Mouse (Mus musculus) megakaryocyte progenitor cell, adult 5-6 weeks (primary cell): ENCODE measurements around the gene Rtf2. TPM values are rescaled to one million over a fixed set of nuclear protein-coding genes. Genes with fewer than 3 reads are reported as not detected.

Experiments
- ATAC-seq: replicated peaks from 2 replicates; pipeline ENCODE4 v1.8.0; 2016; ENCODE audit warnings: mild to moderate bottlenecking, moderate TSS enrichment, inconsistent platforms; ENCODE audit not compliant: poor library complexity
- total RNA-seq, 2 experiments: library from RNA; stranded (forward) in 1 of 2; stranded (reverse) in 1 of 2; fragments of 157-497, 149-512 nt in 1 of 2; fragments of 200-1000 nt in 1 of 2; gene quantifications; 2 replicates each; pipeline versions ENCODE4 v1.2.3 to v1.2.4; 2015 to 2017

Gene Rtf2
- total RNA-seq, 2 experiments from 2014 or later: 29.6 to 146 TPM

- peak; percentile 64 for ATAC-seq
Observed at GRCm38 (mm10) chr2:172433746-172434145, 6.6 kb upstream of the Rtf2 start.

- ATAC-seq: peak; percentile 40
Observed at GRCm38 (mm10) chr2:172437371-172437952, 2.9 kb upstream of the Rtf2 start.

- peak; percentile 21 for ATAC-seq
Observed at GRCm38 (mm10) chr2:172440640-172441005, 267 bp downstream of the Rtf2 start.

GRCm38 (mm10) chr2:172441176-172441575, 820 bp downstream of the Rtf2 start:
- peak; percentile 35 for ATAC-seq

GRCm38 (mm10) chr2:172445617-172446016, 5.3 kb downstream of the Rtf2 start:
- ATAC-seq: no peak

- ATAC-seq: peak; percentile 72
Observed at GRCm38 (mm10) chr2:172447317-172447716, 7.0 kb downstream of the Rtf2 start.

- ATAC-seq: no peak
Observed at GRCm38 (mm10) chr2:172448329-172448728, 8.0 kb downstream of the Rtf2 start.

- no peak for ATAC-seq
Observed at GRCm38 (mm10) chr2:172450640-172451039, 10.3 kb downstream of the Rtf2 start.

- ATAC-seq: no peak
Observed at GRCm38 (mm10) chr2:172452031-172452430, 11.7 kb downstream of the Rtf2 start.

GRCm38 (mm10) chr2:172452458-172452857, 12.1 kb downstream of the Rtf2 start:
- no peak for ATAC-seq

- ATAC-seq: no peak
Observed at GRCm38 (mm10) chr2:172458496-172458895, 18.1 kb downstream of the Rtf2 start, which contains the start of gene Gcnt7. Gene Gcnt7 (minus strand): TSS chr2:172458596.

GRCm38 (mm10) chr2:172460647-172461046, 20.3 kb downstream of the Rtf2 start:
- ATAC-seq: no peak

- no peak for ATAC-seq
Observed at GRCm38 (mm10) chr2:172462813-172463212, 22.5 kb downstream of the Rtf2 start.

GRCm38 (mm10) chr2:172466427-172467132, 26.2 kb downstream of the Rtf2 start:
- ATAC-seq: 0 out of 2 replicates have a peak, but pooled peaks have one; percentile 30

GRCm38 (mm10) chr2:172467206-172467605, 26.9 kb downstream of the Rtf2 start:
- no peak for ATAC-seq

GRCm38 (mm10) chr2:172468346-172468819, 28.0 kb downstream of the Rtf2 start:
- no peak for ATAC-seq

GRCm38 (mm10) chr2:172472318-172472717, 32.0 kb downstream of the Rtf2 start, which contains the start of gene Fam209:
Gene Fam209 (plus strand): TSS chr2:172472520.
- ATAC-seq: no peak

- ATAC-seq: no peak
Observed at GRCm38 (mm10) chr2:172473591-172473990, 33.2 kb downstream of the Rtf2 start.

- peak; percentile 77 for ATAC-seq
Observed at GRCm38 (mm10) chr2:172474970-172475369, 34.6 kb downstream of the Rtf2 start.

GRCm38 (mm10) chr2:172476707-172477260, 36.4 kb downstream of the Rtf2 start:
- ATAC-seq: no peak

GRCm38 (mm10) chr2:172477350-172477749, 37.0 kb downstream of the Rtf2 start:
- no peak for ATAC-seq

GRCm38 (mm10) chr2:172477860-172478259, 37.5 kb downstream of the Rtf2 start:
- ATAC-seq: peak; percentile 56
